Mouse (Mus musculus) liver, adult 2 months (tissue): ENCODE data around the gene Ly6g5c. TPM values are rescaled to one million over a fixed set of nuclear protein-coding genes. Genes with fewer than 3 reads are reported as not detected.

Experiments used
- DNase-seq: peaks from one replicate; pipeline ENCODE4 v3.0.0-alpha.2; 2011; ENCODE audit warnings: low read depth, low spot score; ENCODE audit errors: extremely low read depth
- H3K27ac ChIP-seq: fragments of 200-500 bp; replicated peaks from 2 replicates; pipeline ENCODE4 v1.5.1; 2012; ENCODE audit warnings: low read depth, mild to moderate bottlenecking, control low read depth, inconsistent platforms, low read length; ENCODE audit not compliant: insufficient read depth
- H3K27me3 ChIP-seq: fragments of 200-500 bp; 2 replicates; pipeline ENCODE4 v1.6.1; 2012; ENCODE audit warnings: mild to moderate bottlenecking, moderate library complexity, low read length, inconsistent platforms; ENCODE audit not compliant: control insufficient read depth, insufficient read depth
- H3K36me3 ChIP-seq: fragments of 200-500 bp; 2 replicates; pipeline ENCODE4 v1.6.1; 2012; ENCODE audit warnings: low read length, inconsistent platforms; ENCODE audit not compliant: control insufficient read depth, insufficient read depth
- H3K4me1 ChIP-seq: fragments of 200-500 bp; 2 replicates; pipeline ENCODE4 v1.6.1; 2011; ENCODE audit warnings: low read length; ENCODE audit not compliant: control insufficient read depth, insufficient read depth
- H3K4me3 ChIP-seq: fragments of 200-500 bp; 2 replicates; pipeline ENCODE4 v1.5.1; 2011; ENCODE audit warnings: low read depth, mild to moderate bottlenecking, control low read depth, low read length, moderate library complexity; ENCODE audit not compliant: insufficient read depth
- H3K79me2 ChIP-seq: fragments of 200-500 bp; 2 replicates; pipeline ENCODE4 v1.6.1; 2012; ENCODE audit warnings: inconsistent platforms, mild to moderate bottlenecking, low read length, moderate library complexity; ENCODE audit not compliant: control insufficient read depth, insufficient read depth
- H3K9ac ChIP-seq: fragments of 200-500 bp; 2 replicates; pipeline ENCODE4 v1.6.1; 2012; ENCODE audit warnings: low read depth, mild to moderate bottlenecking, control low read depth, inconsistent platforms, low read length
- CTCF ChIP-seq: fragments of 200-500 bp; IDR thresholded peaks from 2 replicates; pipeline ENCODE4 v1.5.1; 2011; ENCODE audit warnings: low read depth, low read length, control low read depth
- POLR2A ChIP-seq: fragments of 200-500 bp; IDR thresholded peaks from 2 replicates; pipeline ENCODE4 v1.6.1; 2011; ENCODE audit warnings: low read length, control low read depth; ENCODE audit not compliant: insufficient read depth; ENCODE audit errors: extremely low read depth
- WGBS: fragments of 180-500 bp; shearing (Covaris S2); methylation state at CpG from one replicate; pipeline ENCODE4 v1.1.7; 2018; 5-methylcytosine and 5-hydroxymethylcytosine counted together
- polyA plus RNA-seq: library from polyadenylated mRNA; depleted of rRNA; stranded (reverse); fragments of >200 nt; gene quantifications from 2 replicates; pipeline ENCODE4 v1.2.3, GENCODE M21; 2012; rRNA removed
- total RNA-seq: library from RNA; depleted of rRNA; stranded (reverse); fragments of >200 nt; gene quantifications from 2 replicates; pipeline ENCODE4 v1.2.3, GENCODE M21; 2014; rRNA removed

The Ly6g5c gene
- total and polyA plus RNA-seq, 2 experiments, result not detected

- no peak overlapping the region for H3K9ac ChIP-seq
These were observed 51.6 kb downstream of the Ly6g5c start for GRCm38 (mm10) chr17:35159638-35160037.

GRCm38 (mm10) chr17:35161421-35161820 is 53.3 kb downstream of the Ly6g5c start:
- peaks cover 52% of the 10 kb centered on the region for H3K36me3 ChIP-seq
- peaks cover 5% of the 10 kb centered on the region for H3K4me1 ChIP-seq
- WGBS, result 78% methylated on average over 11 of the region's 11 CpGs
- no peak overlapping the region for H3K9ac ChIP-seq
- H3K27me3 ChIP-seq, result no peaks in the 10 kb centered on the region
- H3K79me2 ChIP-seq, result peaks cover 39% of the 10 kb centered on the region
- no peak for DNase-seq
- no peak for TF ChIP-seq CTCF
- TF ChIP-seq POLR2A, result no peak
- no peak overlapping the region for H3K27ac ChIP-seq
- no peak overlapping the region for H3K4me3 ChIP-seq

More at GRCm38 (mm10) chr17:35159638-35160037, 51.6 kb downstream of the Ly6g5c start:
- peaks cover 2% of the 10 kb centered on the region for H3K4me1 ChIP-seq
- H3K4me3 ChIP-seq, result no peak overlapping the region
- H3K27me3 ChIP-seq, result no peaks in the 10 kb centered on the region
- no peak for DNase-seq
- peaks cover 39% of the 10 kb centered on the region for H3K79me2 ChIP-seq
- no peak overlapping the region for H3K27ac ChIP-seq
- no peak for TF ChIP-seq POLR2A
- peaks cover 64% of the 10 kb centered on the region for H3K36me3 ChIP-seq
- 92% methylated on average over 7 of the region's 7 CpGs for WGBS

Other genes with a start within 250 kb of the Ly6g5c start
Only the 30 nearest of the 43 such genes appear.
- gene Hspa1l, start 135.6 kb upstream of the Ly6g5c start, total RNA-seq, result 0.18 TPM in 1 of 2 replicates, not detected in the other
- gene Hspa1l, start 135.6 kb upstream of the Ly6g5c start, polyA plus RNA-seq, result 0.05 TPM in 1 of 2 replicates, not detected in the other
- gene Lsm2, start 126.4 kb upstream of the Ly6g5c start, total RNA-seq, result 7.9 and 11.1 TPM in 2 replicates
- 55.1 and 63.0 TPM in 2 replicates for gene Lsm2, start 126.4 kb upstream of the Ly6g5c start, polyA plus RNA-seq
- 11.8 and 27.5 TPM in 2 replicates for gene Vars, start 107.3 kb upstream of the Ly6g5c start, total RNA-seq
- gene Vars, start 107.3 kb upstream of the Ly6g5c start, polyA plus RNA-seq, result 39.8 and 52.7 TPM in 2 replicates
- gene Vwa7, start 91.7 kb upstream of the Ly6g5c start, total RNA-seq, result 0.07 and 0.09 TPM in 2 replicates
- gene Vwa7, start 91.7 kb upstream of the Ly6g5c start, polyA plus RNA-seq, result 0.16 and 0.27 TPM in 2 replicates
- 0.54 TPM in 1 of 2 replicates, not detected in the other for gene Sapcd1, start 80.3 kb upstream of the Ly6g5c start, total RNA-seq
- gene Sapcd1, start 80.3 kb upstream of the Ly6g5c start, polyA plus RNA-seq, result 0.66 TPM in 1 of 2 replicates, not detected in the other
- gene Msh5, start 61.5 kb upstream of the Ly6g5c start, total RNA-seq, result 1.0 and 2.0 TPM in 2 replicates
- gene Msh5, start 61.5 kb upstream of the Ly6g5c start, polyA plus RNA-seq, result 1.1 and 3.9 TPM in 2 replicates
- gene Clic1, start 58.3 kb upstream of the Ly6g5c start, total RNA-seq, result 15.9 and 20.3 TPM in 2 replicates
- gene Clic1, start 58.3 kb upstream of the Ly6g5c start, polyA plus RNA-seq, result 12.2 and 16.8 TPM in 2 replicates
- gene Ddah2, start 49.2 kb upstream of the Ly6g5c start, total RNA-seq, result 3.0 and 3.6 TPM in 2 replicates
- gene Ddah2, start 49.2 kb upstream of the Ly6g5c start, polyA plus RNA-seq, result 3.8 and 3.9 TPM in 2 replicates
- not detected in 2 replicates for gene Ly6g6c, start 42.9 kb upstream of the Ly6g5c start, total RNA-seq
- not detected in 2 replicates for gene Ly6g6c, start 42.9 kb upstream of the Ly6g5c start, polyA plus RNA-seq
- gene Mpig6b, start 42.1 kb upstream of the Ly6g5c start, total RNA-seq, result 0.18 TPM in 1 of 2 replicates, not detected in the other
- 0.06 TPM in 1 of 2 replicates, not detected in the other for gene Mpig6b, start 42.1 kb upstream of the Ly6g5c start, polyA plus RNA-seq
- gene Ly6g6e, start 31.4 kb upstream of the Ly6g5c start, total RNA-seq, result 0.37 TPM in 1 of 2 replicates, not detected in the other
- gene Ly6g6e, start 31.4 kb upstream of the Ly6g5c start, polyA plus RNA-seq, result 0.33 and 0.35 TPM in 2 replicates
- 0.47 TPM in 1 of 2 replicates, not detected in the other for gene Ly6g6d, start 30.2 kb upstream of the Ly6g5c start, total RNA-seq
- gene Ly6g6d, start 30.2 kb upstream of the Ly6g5c start, polyA plus RNA-seq, result 0.24 and 0.67 TPM in 2 replicates
- gene Ly6g6f, start 22.7 kb upstream of the Ly6g5c start, total RNA-seq, result not detected in 2 replicates
- gene Ly6g6f, start 22.7 kb upstream of the Ly6g5c start, polyA plus RNA-seq, result 0.07 TPM in 2 replicates
- gene Abhd16a, start 19.0 kb upstream of the Ly6g5c start, total RNA-seq, result 62.2 and 63.3 TPM in 2 replicates
- 78.4 and 83.0 TPM in 2 replicates for gene Abhd16a, start 19.0 kb upstream of the Ly6g5c start, polyA plus RNA-seq
- 0.40 and 0.46 TPM in 2 replicates for gene Ly6g5b, start 7.1 kb downstream of the Ly6g5c start, total RNA-seq
- 0.26 and 0.62 TPM in 2 replicates for gene Ly6g5b, start 7.1 kb downstream of the Ly6g5c start, polyA plus RNA-seq
- 9.6 and 9.8 TPM in 2 replicates for gene Gpank1, start 13.2 kb downstream of the Ly6g5c start, total RNA-seq
- 10.5 and 11.4 TPM in 2 replicates for gene Gpank1, start 13.2 kb downstream of the Ly6g5c start, polyA plus RNA-seq
- gene Csnk2b, start 13.8 kb downstream of the Ly6g5c start, total RNA-seq, result 60.9 and 111 TPM in 2 replicates
- gene Csnk2b, start 13.8 kb downstream of the Ly6g5c start, polyA plus RNA-seq, result 215 and 228 TPM in 2 replicates
- 9.8 and 11.4 TPM in 2 replicates for gene D17H6S53E, start 18.1 kb downstream of the Ly6g5c start, total RNA-seq
- 12.4 and 18.3 TPM in 2 replicates for gene D17H6S53E, start 18.1 kb downstream of the Ly6g5c start, polyA plus RNA-seq
- 432 and 465 TPM in 2 replicates for gene Apom, start 23.8 kb downstream of the Ly6g5c start, total RNA-seq
- gene Apom, start 23.8 kb downstream of the Ly6g5c start, polyA plus RNA-seq, result 510 and 575 TPM in 2 replicates
- gene Bag6, start 26.9 kb downstream of the Ly6g5c start, total RNA-seq, result 28.1 and 40.9 TPM in 2 replicates
- 88.4 and 119 TPM in 2 replicates for gene Bag6, start 26.9 kb downstream of the Ly6g5c start, polyA plus RNA-seq
- 12.4 and 23.2 TPM in 2 replicates for gene Prrc2a, start 56.6 kb downstream of the Ly6g5c start, total RNA-seq
- 103 and 144 TPM in 2 replicates for gene Prrc2a, start 56.6 kb downstream of the Ly6g5c start, polyA plus RNA-seq
- 8.6 and 13.3 TPM in 2 replicates for gene Aif1, start 67.8 kb downstream of the Ly6g5c start, total RNA-seq
- gene Aif1, start 67.8 kb downstream of the Ly6g5c start, polyA plus RNA-seq, result 1.6 and 2.5 TPM in 2 replicates
- gene Lst1, start 80.2 kb downstream of the Ly6g5c start, total RNA-seq, result 10.2 and 13.0 TPM in 2 replicates
- gene Lst1, start 80.2 kb downstream of the Ly6g5c start, polyA plus RNA-seq, result 5.9 and 11.8 TPM in 2 replicates
- 1.8 and 3.0 TPM in 2 replicates for gene Ltb, start 86.2 kb downstream of the Ly6g5c start, total RNA-seq
- 2.6 and 4.7 TPM in 2 replicates for gene Ltb, start 86.2 kb downstream of the Ly6g5c start, polyA plus RNA-seq
- 0.13 TPM in 1 of 2 replicates, not detected in the other for gene Tnf, start 93.7 kb downstream of the Ly6g5c start, total RNA-seq
- gene Tnf, start 93.7 kb downstream of the Ly6g5c start, polyA plus RNA-seq, result 0.15 and 0.29 TPM in 2 replicates
- 0.27 TPM in 1 of 2 replicates, not detected in the other for gene Lta, start 97.1 kb downstream of the Ly6g5c start, total RNA-seq
- gene Lta, start 97.1 kb downstream of the Ly6g5c start, polyA plus RNA-seq, result 0.06 TPM in 1 of 2 replicates, not detected in the other
- gene Gm16181, start 112.6 kb downstream of the Ly6g5c start, total RNA-seq, result 0.37 TPM in 1 of 2 replicates, not detected in the other
- gene Gm16181, start 112.6 kb downstream of the Ly6g5c start, polyA plus RNA-seq, result not detected in 2 replicates
- gene Atp6v1g2, start 125.4 kb downstream of the Ly6g5c start, total RNA-seq, result 0.28 and 0.34 TPM in 2 replicates
- gene Atp6v1g2, start 125.4 kb downstream of the Ly6g5c start, polyA plus RNA-seq, result 1.6 and 2.7 TPM in 2 replicates
- 7.5 and 7.6 TPM in 2 replicates for gene Nfkbil1, start 127.5 kb downstream of the Ly6g5c start, total RNA-seq
- gene Nfkbil1, start 127.5 kb downstream of the Ly6g5c start, polyA plus RNA-seq, result 7.5 and 8.6 TPM in 2 replicates
- gene Ddx39b, start 133.5 kb downstream of the Ly6g5c start, total RNA-seq, result 37.0 and 43.6 TPM in 2 replicates
- 64.9 and 103 TPM in 2 replicates for gene Ddx39b, start 133.5 kb downstream of the Ly6g5c start, polyA plus RNA-seq